Mouse (Mus musculus) thymus, adult 18-20 months (tissue): Measurements from ENCODE around the gene Rasa4.
"Not testable (repeated sequence)": the region's sequence is repeated elsewhere in the genome, so short reads cannot be mapped to it uniquely, and the experiment has no call there.

Experiments
- DNase-seq, 2 experiments: peaks; one replicate each; pipeline ENCODE4 v3.0.0; 2022; ENCODE audit warnings: mixed read lengths in 2 of 2

Rasa4 gene

DNA sequence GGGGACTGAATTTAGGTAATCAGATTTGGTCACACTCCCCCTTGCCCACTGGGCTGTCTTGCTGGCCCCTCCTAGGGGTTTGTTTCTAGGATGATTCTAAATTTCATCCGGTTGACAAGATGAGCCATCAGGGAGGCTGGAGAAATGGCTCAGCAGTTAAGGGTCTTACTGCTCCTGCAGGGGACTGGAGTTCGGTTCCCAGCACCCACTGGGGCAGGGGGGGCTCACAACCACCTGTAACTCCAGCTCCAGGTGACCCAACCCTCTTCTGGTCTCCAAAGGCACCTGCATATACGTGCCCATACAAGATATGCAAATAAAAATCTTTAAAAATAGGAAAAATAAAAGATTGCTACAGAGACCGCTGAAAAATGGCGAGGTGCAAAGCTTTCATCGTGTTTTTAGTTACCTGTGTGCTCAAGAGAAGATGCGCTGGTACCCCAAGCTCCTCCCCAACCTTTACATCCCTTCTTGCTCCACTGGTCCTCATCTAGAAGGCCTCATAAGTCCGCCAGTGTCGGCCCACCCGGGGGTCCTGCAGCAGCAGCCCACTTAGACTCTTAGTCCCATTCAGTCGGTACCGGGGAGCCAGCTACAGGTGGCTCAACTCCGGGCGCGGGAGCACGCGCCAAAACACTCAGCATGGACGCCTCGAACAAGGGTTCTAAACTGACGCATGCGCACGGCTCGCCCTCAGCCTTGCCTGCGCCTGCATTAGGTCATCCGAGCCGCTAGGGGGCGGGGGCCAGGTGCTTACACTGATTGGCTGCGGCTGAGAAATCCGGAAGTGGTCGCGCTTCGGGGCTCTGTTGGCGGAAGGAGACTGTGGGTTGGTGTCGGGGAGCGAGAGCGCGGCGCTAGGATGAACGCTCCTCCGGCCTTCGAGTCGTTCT lies 32.4 kb downstream of the Rasa4 start, which contains the start of gene Polr2j:
Gene Polr2j (plus strand): TSS at position 741 of the 893 bp plus-strand sequence.
- peak; percentile 90 for DNase-seq

- no peak for DNase-seq
These were observed 33.0 kb downstream of the Rasa4 start for GRCm38 (mm10) chr5:136116784-136117112.

DNA sequence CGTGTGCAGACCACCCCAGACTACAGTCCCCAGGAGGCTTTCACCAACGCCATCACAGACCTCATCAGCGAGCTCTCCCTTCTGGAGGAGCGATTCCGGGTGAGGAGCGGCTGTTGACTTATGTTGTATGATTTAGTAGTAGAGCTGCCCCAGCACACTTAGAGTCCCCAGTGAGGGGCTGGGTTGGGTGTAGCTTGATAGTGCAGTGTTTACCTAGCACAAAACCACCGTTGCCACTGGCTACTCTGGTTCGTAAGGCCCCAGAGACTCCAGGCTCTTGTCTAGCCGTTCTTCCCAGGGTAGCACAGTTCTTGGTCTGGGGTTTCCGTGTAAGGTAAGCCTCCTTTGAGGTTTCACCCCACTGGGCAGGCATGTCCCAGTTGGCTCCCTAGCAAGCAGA lies 38.4 kb downstream of the Rasa4 start:
- no peak for DNase-seq

GRCm38 (mm10) chr5:136135571-136136291 lies 52.0 kb downstream of the Rasa4 start, which contains the start of the genes Lrwd1 and Alkbh4:
Lrwd1 (minus strand) TSS chr5:136136074.
Alkbh4 (plus strand) TSS chr5:136136146.
- DNase-seq = peak; percentile 96 to 97

- no peak for DNase-seq
These were observed 52.7 kb downstream of the Rasa4 start for GRCm38 (mm10) chr5:136136292-136136990.

GRCm38 (mm10) chr5:136137658-136138274 lies 54.0 kb downstream of the Rasa4 start:
- DNase-seq = peak in 1 of 2 experiments; percentile 45

DNA sequence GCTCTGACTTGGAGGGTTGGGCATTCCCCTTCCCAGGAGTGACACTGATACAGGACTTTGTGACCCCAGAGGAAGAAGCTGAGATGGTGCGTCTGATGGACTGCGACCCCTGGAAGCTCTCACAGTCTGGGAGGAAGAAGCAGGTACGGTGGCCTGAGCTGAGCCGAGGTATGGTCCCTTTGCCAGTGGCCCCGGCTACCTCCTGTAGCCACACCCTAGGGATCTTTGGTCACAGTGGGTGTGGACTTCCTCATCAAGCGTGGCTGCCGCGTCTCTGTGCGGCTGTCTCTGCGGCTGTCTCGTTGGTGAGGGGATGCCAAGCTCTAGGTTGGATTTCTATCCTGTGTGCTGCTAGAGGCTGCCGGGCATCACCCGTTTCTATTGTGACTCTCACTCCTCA lies 55.7 kb downstream of the Rasa4 start:
- no peak for DNase-seq

GRCm38 (mm10) chr5:136140057-136140482 lies 56.4 kb downstream of the Rasa4 start:
- DNase-seq = no peak

GRCm38 (mm10) chr5:136142746-136143145 lies 59.0 kb downstream of the Rasa4 start:
- DNase-seq = no peak

GRCm38 (mm10) chr5:136143161-136143755 lies 59.5 kb downstream of the Rasa4 start:
- DNase-seq = no peak

- DNase-seq = no peak
These were observed 61.1 kb downstream of the Rasa4 start for GRCm38 (mm10) chr5:136144606-136145430.

GRCm38 (mm10) chr5:136146936-136147335 lies 63.2 kb downstream of the Rasa4 start:
- DNase-seq = peak; percentile 52 to 78

GRCm38 (mm10) chr5:136147704-136148103 lies 64.0 kb downstream of the Rasa4 start:
- DNase-seq = no peak

GRCm38 (mm10) chr5:136149134-136149576 lies 65.4 kb downstream of the Rasa4 start:
- DNase-seq = peak in 1 of 2 experiments; percentile 60

DNA sequence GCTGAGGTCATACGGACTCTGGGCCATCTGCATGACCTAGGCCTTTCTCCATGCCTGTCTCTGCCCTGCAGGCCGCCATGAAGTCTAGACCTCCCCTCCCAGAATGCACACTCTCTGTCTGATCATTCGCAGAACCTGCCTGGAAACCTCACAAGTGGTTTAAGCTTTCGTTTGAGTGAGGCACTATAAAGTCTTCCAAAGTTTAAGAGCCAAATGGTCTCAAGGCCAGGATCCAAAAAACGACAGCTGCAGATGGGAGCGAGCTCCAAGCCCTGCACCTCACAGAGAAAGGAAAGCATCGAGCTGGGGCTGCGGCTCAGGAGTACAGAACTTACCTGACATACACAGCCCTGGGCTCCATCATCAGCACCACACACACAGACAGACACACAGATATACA lies 68.6 kb downstream of the Rasa4 start:
- DNase-seq = no peak

DNA sequence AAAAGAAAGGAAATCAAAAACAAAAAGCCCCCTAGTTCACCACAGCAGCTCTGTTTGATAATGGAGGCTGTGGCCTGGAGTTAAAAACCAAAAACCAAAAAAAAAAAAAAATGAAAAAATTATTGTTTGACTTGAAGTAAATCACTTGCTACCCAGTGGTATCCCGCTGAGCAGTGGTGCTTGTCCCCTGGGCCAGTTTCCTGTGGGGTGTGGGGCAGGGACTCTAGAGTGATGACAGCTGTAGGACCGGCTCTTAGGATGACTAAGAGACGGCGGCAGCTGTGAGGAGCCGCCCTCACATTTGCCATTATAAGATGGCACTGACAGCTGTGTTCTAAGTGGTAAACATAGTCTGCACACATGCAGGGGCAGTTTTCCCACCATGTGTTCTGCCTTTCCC lies 71.7 kb downstream of the Rasa4 start:
- no peak for DNase-seq

DNA sequence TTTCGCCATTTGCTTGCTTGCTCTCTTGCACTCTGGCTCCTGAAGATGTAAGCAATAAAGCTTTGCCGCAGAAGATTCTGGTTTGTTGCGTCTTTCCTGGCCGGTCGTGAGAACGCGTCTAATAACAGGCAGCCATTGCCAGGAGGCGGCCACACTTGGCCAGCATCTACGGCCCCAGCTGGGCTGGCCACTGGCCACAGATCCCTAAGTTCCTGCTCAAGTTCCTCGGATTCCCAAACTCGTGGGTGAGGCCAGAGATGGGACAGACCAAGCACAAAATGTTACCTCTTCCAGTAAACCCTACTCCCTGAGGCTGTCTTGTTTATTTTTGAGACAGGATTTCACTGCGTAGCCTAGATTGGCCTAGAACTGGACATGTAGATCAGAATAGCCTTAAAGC lies 76.4 kb downstream of the Rasa4 start:
- DNase-seq = not testable (repeated sequence)
